Mouse (Mus musculus) frontal cortex, postnatal 25 days (tissue): ENCODE data around the gene Nek1.
"Not testable (repeated sequence)": the region's sequence is repeated elsewhere in the genome, so short reads cannot be mapped to it uniquely, and the experiment has no call there.

Experiments
- DNase-seq, 2 experiments: peaks; one replicate each; pipeline ENCODE4 v3.0.0; 2022; ENCODE audit warnings: low spot score in 2 of 2

The Nek1 gene

DNA sequence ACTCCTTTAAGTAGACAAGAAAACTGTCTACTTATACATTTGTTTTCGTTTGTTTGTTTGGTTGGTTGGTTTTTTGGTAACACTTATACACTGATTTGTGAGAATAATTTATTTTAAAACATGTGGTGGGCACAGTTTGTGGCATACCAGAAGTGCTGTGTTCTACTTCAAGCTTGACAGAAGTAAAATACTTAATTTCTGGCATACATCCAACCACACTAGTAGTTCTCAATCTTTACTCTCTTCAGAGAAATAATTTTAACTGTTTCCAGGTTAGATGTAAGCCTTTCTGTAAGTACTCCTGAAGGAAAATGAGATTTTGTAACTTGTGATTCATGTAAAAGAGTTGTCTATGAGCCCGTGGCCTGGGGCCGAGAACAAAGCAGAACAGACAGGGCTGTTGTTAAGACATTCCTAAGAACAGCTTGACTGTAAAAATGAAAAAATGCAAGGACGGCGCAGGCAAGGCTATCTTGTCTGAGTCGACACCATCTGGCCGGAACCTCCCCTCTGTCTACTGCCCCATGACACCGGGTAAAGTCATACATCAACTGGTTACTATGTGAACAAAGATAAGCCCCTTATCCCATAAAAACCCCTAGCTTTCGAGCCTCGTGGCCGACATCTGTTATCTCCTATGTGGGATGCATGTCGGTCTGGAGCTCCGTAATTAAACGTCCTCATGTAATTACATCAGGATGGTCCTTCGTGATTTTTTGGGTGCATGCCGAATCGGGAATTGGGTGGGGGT is 8.6 kb upstream of the Nek1 start:
- DNase-seq = not testable (repeated sequence)

DNA sequence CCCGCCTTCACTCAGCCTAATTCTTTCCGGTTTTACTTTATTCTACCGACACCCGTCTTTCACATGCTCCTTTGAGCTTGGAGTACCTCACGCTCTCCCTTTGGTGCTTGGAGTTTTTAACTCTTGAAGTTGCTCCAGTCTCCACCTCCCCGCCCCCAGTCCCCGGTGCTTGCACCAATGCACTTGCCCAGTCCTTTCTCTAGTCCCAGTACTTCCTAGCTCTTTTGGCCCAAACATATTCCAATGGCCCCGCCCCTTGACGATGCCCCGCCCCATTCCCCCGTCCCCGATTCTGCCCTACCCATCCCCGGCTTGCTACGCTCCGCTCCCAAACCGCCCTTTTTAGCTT is 460 bp upstream of the Nek1 start:
- no peak for DNase-seq

DNA sequence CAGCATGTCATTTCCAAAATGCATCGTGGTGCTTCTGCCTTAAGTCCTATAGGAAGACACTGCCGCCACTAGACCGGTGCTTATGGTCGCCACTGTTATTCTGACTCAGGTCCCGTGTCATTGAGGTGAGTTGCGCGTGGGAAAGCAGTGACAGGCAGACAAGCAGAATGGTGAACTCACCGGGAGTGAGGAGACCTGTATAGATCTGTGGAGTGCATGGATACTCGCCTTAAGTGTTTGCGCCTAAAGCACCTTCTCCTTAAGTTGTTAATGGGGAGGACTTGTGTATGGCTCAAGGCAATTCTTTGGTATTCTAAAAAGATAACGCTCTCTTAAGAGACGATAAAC is 618 bp downstream of the Nek1 start:
- DNase-seq = no peak

DNA sequence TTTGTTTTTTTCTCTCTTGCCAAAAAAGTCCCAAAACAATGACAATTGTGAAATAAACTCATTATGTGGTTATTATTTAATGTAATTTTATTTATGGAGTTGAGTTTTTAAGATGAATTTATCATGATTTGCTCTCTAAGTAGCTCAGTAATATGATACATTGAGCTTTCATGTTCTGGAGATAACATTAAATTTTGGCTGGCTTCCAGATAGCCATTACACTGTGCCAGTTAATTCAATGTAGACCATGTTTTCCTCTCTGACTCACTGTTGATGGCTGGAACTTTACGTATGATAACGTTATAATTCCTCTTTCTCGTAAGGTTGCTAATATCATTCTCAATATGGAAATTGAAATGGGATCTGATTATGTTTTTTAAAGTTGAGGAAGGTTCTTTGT is 3.5 kb downstream of the Nek1 start:
- no peak for DNase-seq

DNA sequence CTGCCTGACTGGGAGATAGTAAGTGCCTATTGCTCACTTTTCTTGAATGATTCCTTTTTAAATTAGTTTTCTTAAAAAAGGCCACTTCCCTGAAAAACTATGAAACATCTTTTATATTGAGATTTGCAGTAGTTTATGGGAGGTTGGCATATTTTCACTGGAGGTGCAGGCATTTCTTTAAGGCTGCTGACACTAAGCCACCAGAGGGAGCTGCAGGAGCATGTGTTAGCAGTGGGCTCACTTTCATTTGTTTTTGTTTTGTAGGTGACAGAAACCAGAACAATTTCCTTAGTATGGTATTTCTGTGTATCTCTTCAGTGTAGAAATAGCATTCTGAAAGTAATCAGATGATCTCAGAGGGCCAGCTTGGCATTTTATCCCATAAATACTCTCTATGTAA is 49.0 kb downstream of the Nek1 start:
- DNase-seq = peak; percentile 27 to 54

DNA sequence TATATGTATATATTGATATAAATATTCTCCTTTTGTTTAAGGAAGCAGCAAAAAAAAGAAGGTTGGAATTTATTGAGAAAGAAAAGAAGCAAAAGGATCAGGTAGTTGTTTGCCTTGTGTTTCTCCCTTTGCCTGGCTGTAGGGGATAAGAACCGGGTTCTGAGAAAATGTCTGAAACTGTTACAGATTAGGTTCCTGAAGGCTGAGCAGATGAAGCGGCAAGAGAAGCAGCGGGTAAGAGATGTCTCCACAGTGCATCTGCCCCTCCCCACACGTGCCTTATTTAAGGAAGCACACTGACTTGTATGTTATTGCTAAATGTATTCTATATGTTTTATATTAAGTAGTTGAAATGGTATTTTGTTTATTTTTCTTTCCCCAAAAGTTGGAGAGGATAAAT is 50.9 kb downstream of the Nek1 start:
- no peak for DNase-seq

DNA sequence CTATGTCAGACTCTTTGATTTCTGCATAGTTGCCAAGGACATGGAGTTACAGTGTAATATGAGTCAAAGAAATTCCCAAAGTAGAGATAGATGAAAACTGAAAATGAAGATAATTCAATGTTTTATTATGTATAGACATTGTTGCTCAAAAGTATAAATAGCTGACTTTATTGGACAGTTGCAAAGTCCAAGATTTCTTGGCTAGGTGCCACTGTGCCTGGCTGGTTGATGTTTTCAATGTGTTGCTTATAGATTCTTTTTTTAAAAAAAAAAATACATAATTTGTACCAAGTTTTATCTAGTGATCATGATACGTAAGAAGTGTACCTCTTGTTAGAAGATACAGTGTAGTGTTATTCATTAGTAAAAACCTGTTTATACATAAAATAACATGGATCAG is 53.8 kb downstream of the Nek1 start:
- DNase-seq = no peak

DNA sequence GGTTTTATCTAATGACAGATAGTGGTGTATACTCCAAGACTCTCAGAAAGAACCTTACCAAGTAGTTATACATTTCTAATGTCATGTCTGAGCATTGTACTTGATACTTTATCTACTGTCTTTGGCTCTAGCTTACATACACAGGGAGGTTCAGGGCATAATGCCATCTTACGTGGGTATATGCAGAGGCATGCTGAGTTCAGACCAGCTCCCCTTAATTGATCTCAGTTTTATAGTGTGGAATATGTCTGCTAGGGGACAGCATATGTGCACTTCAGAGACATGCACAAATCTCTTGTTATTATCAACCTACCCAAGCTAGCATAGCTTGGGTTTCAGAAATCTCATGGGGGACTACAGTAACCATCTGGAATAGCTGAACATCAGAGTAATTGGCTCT is 60.0 kb downstream of the Nek1 start:
- DNase-seq = no peak

DNA sequence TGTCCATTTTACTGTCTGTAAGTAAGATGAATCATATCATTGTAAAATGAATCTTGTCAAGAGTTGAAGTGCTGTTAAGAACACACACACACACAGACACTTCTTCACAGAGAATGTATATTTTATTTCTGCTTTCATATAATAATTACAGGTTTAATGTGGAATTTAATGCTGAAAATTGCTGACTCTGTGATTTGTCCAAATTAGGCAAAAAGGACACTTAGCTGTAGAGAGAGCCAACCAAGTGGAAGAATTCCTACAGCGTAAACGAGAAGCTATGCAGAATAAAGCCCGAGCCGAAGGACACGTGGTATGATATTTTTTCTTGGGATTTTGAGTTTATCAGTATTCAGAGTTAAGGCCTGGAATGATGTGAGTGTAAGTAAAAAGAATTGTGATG is 61.3 kb downstream of the Nek1 start:
- no peak for DNase-seq

DNA sequence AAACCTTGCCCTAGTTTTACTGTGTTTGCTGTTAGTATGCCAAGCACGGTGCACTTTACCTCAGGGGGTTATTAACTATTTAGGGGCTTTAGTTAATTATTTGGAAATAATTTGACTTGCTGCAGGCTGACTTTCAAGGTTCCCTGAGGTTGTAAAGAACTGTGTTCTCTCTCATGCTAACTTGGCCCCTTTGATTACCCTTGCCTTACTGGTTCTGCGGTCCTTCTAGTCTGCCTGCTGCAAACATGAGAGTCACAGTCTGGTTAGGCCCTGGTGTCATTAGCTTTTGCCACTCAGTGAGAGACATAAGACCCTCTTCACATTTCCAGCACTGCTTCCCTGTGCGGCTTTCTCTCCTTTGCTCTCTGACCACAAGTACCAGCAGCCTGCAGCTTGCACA is 64.0 kb downstream of the Nek1 start:
- DNase-seq = no peak

DNA sequence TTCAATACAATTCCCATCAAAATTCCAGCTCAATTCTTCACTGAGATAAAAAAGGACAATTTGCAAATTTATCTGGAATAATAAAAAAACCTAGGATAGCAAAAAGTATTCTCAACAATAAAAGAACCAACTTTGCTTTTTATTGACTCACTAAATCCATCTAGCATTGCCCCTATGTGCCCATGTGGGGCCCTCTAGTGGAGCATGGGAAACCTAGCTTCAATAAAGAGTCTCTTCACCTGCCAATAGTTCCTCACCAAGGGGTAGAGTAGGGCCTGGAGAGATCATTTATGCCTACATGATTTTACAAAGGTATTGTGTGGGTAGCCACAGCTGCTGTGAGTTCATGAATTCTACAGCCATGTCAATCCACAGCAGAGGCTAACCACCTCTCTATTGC is 66.1 kb downstream of the Nek1 start:
- DNase-seq = no peak

DNA sequence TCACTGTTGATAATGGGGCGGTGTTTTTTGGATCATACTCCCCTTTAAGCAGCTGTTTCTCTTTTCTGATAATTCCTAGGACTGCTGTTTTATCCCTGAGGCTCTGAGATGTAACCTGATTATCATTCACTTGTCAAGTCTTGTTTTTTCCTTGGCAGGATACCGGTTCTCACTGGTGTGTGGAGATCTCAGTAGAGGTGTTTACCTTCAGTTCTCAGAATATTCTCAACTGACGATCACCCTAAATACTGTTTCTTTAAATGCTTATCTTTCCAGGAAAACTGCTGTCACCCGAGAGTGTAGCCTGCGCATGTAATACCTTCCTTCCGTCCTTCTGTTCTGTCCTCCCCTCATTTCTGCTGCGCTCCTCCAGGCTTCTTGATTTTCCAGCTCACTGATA is 67.4 kb downstream of the Nek1 start:
- DNase-seq = no peak

DNA sequence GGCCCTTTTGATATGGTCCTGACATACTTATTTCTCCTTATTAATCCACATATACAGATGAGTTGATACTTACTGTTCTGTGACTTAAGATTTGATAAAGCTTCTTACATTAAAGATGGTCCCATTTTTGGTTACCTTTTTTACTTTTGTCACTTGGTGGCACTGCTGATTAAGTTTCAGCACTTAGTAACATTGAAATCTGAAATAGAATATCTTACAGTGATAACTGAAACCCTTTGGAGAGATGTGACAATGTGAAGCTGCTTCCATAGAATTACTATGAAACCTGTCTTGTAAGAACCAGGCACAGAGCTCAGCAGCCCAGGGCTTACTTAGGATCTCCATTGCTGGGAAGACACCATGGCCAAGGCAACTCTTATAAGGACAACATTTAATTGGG is 82.1 kb downstream of the Nek1 start:
- no peak for DNase-seq

DNA sequence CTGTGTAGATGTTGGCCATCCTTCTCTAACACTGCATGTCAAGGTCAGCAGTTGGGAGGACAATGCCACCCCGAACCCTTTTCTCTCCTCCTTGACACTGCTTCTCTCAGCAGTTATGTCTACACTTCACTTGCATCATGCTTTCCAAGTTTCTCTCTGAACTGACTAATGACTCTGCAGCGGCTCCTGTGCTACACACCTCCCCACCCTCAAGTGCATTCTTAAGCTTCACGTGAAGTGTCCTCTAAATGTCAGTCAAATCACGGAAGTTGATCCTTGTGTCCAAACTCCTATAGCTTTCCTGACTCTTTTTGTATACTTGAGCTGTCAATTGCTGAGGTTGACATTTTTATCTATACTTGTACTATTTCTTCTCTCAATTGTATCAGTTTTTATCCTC is 117.5 kb downstream of the Nek1 start:
- no peak for DNase-seq

DNA sequence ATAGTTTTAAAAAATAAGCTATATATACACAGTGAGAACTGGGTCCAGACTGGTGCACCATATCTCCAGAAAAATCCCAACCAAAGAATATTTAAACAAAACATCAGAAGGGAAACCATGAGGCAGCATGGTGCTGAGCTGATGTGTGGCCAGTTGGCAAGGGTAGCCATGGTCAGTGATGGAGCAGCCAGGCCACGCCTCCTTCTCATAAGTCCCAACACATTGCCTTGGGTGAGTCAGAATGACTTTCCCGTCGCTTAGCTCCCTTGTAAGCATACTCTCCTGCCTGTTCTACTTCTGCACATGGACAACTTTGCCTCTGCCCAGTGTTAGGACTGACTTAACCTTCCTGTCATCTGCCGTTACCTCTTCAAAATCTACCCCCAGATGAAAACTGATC is 118.9 kb downstream of the Nek1 start:
- DNase-seq = no peak

DNA sequence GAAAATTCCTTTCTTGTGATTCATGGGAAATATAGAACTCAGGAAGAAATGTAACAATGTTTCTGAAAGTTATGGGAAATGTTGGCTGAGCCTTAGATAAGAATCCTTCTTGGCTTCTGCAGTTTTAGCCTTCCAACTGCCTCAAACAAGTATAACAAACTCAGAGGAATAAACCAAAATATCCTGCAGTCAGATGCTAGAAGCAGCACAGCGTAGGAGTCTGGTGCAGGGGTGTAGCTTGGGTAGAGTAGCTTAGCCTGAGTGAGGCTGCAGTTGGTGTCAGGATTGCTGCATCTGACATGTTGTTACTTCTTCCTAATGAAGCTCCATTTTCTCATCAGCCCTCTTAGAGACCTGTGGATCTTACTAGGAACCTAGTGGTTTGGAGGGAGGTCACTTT is 128.6 kb downstream of the Nek1 start:
- no peak for DNase-seq

DNA sequence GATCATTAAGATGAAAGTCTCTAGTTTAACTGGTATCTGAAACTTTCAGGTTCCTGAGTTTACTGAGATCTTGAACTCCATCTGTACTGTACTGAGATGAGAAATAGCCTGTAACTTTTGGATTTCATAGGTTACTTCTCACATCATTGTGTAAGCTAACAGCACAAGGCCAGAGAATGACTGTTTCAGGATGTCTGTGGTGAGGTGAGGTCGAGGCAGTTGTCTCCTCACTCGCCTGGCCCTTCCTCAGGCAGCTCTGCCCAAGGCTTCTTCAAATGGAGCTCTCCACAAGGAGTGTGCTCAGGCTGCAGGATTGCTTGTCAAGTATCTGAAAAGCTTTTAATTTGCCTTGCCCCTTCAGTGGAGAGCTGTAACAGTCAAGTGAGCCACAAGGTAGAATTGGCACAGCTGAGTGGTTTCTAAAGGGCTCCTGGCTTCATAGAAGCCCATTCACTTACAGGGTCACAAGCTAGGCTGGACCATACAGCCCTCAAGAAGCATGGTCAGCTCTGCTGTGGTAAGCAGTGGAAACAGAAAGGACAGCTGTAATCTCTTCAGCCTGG is 134.4 kb downstream of the Nek1 start:
- no peak for DNase-seq

DNA sequence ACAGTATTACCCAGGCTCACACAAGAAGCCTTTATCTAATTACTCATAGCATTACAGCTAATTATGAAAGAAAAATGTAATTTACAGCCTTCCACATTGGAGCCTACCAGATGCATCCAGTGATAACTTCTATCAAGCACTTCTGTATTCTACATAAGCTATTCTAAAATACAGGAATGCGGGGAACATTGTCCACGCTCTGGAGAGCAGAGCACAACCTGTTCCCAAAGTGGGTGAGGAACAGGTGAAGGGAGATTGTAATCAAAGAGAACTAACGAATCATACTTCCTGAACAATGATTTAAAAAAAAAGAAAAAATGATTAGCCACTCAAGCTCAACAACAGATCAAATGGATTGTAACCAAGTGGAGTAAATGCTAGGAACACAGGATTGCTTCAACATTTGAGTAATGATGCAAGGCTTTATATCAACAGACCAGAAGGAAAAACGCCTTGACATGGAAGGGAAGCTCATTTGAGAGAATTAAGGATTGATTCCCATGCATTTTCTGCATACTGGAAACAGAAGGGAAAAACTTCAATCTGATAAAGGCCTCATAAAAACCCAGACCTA is 139.7 kb downstream of the Nek1 start:
- DNase-seq = no peak

DNA sequence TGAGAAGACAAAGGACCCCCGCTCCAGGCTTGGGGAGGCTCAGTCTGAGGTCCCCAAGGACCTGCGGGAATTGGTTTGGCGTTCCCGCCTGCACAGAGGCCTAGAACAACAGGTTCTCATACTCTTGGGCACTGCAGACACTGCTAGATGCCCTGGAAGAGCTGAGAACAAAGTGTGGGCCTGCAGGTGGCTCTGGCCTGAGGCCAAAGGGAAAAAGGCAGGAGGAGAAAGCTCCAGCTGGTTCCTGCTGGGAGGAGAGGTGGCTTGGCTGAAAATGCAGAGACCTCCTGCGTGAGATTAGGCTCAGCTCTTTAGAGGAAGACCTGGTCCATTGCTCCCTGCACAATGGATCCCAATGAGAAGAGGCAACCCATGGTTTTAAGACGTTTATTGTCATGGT is 148.9 kb downstream of the Nek1 start:
- no peak for DNase-seq

DNA sequence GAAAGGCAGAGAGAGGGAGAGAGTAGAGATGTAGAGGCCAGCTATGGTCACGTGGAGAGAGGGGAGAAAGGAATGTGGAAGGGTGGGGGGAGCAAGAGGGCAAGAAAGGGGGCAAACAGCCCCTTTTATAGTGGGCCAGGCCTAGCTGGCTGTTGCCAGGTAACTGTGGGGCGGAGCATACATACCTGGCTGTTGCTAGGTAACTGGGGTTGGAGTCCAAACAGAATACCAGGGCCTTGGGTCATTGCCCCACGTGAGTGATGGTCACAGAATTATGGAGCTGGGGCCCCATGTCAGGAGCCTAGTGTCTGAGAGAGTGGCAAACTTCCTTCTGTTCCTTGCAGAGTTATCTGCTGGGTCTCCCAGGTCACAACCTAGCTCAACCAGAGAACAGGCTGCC is 149.3 kb downstream of the Nek1 start:
- DNase-seq = no peak

DNA sequence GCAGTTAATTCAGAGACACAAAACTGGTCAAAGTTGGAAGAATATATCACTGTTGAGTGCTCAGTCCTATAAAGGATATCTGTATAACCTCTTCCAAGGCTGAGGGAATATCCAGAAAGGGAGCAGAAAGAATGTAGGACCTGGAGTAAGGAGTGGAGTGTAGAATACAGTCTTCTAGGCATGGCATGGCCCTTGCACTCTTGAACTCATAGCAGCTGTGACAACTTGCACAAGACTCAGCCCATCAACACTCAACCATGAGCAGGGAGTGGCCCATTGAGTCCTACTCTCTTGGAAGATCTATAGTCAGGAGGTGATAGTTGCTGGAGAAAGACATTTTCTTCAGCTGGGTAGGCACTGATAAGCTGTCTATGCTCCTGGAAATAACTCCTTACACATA is 149.8 kb downstream of the Nek1 start:
- DNase-seq = no peak

DNA sequence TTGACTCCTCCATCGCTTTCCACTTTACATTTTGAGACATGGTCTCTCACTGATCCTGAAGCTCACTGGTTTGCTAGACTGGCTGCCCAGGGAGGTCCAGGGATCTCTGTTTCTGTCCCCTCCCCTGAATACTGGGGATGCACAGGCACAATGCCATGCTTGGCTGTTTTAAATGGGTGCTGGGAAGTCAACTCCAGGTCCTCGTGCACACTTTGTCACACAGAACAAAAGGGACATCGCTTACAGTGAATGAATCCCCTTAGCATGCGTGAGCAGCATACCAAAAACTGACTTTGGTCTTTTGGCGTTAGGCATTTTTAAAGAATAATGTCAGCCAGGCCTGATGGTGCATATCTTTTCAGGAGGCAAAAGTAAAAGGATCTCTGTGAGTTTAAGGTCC is 155.7 kb downstream of the Nek1 start:
- DNase-seq = no peak

DNA sequence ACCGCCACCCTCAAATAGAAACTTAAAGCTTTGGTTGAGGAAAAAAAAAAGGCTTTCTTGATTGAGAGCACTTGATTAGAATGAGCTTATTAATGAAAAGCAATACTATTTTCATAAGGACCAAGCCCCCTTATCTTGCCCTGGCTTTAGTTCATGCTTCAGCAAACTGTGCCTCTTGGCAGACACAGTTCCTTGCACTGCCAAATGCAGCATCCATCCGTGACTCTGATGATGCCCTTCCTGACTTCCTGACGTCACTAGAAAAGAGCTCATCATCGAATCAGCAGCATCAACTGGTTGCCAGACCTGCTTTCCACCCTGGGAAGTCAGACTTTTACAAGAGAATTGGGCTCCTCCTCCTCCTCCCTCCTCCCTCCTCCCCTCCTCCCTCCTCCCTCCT is 157.6 kb downstream of the Nek1 start:
- DNase-seq = no peak

DNA sequence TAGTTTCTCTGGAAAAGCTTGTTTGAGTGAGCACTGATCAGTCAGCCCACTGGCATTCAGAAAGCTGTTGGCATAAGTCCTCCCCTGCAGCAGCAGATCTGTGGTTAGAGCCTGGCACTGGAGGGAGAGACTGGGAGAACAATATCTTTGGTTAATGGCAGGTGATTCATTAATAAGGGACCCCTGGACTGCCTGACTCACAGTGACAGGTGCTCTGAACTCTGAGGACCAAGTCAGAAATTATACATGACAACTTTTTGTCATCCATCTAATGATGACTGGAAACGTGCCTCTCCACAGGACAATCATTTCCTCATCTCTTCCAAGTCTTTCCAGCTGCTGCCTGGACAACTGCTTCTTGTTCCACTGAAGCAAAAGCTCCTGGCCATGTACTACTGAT is 163.4 kb downstream of the Nek1 start:
- no peak for DNase-seq
